Mouse (Mus musculus): Measurements from ENCODE around the gene Il1rn.

Gene Il1rn

DNA sequence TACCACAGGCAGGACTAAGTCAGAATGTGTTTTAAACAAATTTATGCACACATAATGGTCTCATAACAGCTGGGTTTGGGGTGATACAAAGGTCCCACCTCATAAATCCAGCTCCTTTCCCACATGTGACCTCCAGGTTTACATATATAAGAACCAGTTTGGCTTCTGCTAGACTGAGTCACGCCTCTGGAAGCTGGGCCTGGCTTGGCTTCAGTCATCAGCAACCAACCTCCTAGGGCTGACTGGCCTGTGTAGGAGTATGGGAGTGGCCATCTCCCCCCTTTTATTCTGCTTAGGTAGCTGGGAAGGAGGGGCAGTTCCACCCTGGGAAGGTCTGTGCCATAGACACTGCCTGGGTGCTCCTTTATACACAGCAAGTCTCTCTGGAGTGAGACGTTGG is at the start of gene Il1rn:
Il1rn (plus strand) TSS at position 309 of the 400 bp plus-strand sequence.
- peak in 1 of 2 experiments; percentile 45 for DNase-seq (ENCODE audit: low spot score in 2 of 2)

DNA sequence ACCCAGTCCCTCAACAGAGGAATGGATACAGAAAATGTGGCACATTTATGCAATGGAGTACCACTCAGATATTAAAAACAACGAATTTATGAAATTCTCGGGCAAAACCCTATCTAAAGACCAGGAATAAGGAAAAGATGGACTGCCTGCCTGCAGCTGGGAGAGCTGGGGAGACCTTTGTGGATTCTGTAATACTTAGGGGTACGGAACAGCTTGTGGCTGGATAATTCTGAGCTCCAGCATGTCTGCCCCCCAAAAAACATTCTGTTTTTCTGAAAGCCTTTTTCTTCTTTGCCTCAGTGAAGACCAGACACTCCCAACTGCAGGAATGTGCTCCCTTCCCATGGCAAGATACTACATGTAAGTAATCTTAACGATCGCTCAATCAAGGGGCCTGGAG is 45.8 kb upstream of the Il1rn start, which contains the start of gene Il1f10:
Il1f10 (plus strand) TSS at position 301 of the 400 bp plus-strand sequence.
- DNase-seq (ENCODE audit: low spot score in 2 of 2), result no peak

DNA sequence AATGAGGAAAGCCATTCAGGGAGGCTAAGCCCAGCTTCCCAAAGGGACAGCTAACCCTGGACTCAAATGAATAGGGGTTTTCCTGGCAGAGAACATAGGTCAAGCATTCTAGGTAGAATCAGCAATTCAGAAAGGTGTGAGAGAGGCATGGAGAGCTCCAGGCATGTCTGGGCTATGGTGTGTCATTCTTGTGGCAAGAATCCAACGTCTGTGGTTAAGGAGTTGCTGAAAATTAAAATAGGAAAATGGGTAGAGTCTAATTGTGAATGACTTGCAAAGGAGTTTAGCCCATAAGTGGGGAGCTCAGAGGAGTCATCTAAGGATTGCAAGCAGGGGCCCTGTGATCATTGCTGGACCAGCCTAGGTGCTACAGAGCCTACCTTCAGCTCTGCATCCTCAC is 42.0 kb upstream of the Il1rn start:
- no peak for DNase-seq (ENCODE audit: low spot score in 2 of 2)

GRCm38 (mm10) chr2:24296837-24297236 is 39.8 kb upstream of the Il1rn start:
- DNase-seq (ENCODE audit: low spot score in 2 of 2), result peak in 1 of 2 experiments; percentile 21

DNA sequence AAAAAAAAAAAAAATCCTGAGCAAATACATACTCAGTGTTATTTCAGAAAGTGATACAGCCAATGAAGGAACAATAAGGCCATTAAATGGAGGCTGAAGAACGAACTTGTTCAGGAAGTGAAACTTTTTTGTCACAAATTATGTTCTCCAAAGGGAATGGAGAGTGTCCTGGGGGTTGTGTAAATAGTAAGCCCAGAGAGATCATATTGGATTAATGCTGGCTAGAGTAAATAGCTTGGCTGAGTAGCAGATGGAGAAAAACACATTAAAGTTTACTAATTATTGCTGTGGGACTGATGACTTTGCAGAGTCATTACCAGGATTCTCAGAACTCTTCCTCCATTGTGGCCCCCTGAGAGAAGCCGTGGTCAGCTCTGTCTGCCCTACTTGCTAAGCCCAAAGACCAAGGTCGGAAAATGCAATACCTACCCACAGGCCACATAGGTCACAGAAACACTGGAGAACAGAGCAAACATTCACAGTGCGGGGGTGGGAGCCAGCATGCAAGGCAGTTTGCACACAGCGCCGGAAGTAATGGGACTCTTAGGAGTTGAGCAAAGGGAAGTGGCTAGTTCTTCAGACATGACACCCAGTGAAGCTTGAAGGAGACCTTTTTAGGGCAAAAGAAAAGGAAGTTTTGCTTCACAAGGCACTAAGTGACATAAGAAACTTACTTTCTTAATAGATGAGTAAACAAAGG is 25.2 kb upstream of the Il1rn start:
- no peak for DNase-seq (ENCODE audit: low spot score in 2 of 2)

DNA sequence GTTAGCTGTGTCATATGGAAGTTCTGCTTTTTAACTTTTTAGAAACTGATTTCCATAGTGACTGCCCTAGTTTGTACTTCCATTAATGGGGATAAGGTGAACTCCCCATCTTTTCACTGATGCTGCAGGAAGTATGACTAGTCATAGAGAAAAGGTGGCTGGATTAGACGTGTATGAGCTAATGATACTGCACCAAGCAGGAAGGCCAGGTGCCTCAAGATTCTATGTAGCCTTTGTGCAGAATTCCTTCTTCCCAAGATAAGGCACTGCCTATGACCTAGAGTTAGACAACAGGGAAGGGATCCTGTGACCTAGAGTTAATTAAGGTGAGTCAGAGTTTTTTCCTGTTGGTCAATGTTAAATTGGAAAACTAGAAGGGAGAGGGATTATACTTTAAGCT is 19.7 kb upstream of the Il1rn start:
- no peak for DNase-seq (ENCODE audit: low spot score in 2 of 2)

DNA sequence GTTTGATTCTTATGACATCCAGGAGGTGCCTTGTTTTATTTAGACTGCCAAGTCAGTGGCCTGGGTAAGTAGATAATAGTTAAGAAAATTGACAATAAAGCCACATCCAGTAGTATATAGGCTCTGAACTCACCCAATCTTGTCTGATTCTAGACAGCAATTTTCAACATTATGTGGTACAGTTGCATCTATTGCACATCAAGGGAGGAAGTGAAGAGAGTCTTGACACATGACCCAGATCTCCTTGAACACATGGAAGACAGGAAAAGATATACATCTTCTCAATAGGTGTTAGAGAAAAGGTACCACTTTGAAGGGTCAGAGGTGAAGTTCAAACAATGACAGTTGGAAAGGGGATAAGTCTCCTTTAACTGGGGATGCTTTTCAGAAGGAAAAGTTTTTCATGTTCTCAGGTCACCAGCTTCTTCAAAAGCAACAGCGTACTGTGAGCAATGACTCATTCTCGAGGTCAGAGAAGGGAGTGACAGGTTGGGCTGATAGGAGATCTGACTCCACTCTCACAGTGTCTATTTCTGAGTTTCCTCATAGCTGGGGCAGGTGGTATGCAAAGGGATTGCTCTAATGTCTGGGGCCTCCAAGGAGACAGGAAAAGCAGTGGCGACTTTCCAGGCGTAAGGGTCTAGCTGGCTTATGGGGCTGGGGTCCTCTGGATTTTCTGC is 18.6 kb upstream of the Il1rn start:
- peak in 1 of 2 experiments; percentile 27 for DNase-seq (ENCODE audit: low spot score in 2 of 2)

- DNase-seq (ENCODE audit: low spot score in 2 of 2), result no peak
These were observed 1.3 kb upstream of the Il1rn start for GRCm38 (mm10) chr2:24335333-24335732.

DNA sequence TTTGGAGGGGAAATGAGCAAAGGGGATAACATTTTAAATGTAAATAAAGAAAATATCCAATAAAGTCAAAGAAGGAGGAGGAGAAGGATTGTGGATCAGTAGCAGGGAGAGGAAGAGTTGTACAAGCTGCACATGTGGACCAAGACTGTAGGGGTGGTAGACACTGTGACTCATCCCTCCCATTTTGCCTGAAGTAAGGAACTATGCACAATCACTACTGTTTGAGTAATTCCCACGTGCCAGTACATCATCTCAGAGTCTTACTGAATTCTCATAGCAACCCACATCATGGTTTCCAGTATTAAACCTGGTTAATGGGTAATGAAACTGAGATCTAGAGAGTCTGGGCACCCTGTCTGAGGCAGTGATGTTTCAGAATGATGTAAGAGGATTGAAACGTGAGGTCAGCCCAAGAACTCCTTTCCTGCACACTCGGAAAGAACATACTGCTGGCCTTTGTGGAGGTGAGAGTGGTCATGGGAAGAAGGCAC is 4.8 kb downstream of the Il1rn start:
- DNase-seq (ENCODE audit: low spot score in 2 of 2), result no peak

- no peak for DNase-seq (ENCODE audit: low spot score in 2 of 2)
These were observed 8.0 kb downstream of the Il1rn start for GRCm38 (mm10) chr2:24344619-24345018.

DNA sequence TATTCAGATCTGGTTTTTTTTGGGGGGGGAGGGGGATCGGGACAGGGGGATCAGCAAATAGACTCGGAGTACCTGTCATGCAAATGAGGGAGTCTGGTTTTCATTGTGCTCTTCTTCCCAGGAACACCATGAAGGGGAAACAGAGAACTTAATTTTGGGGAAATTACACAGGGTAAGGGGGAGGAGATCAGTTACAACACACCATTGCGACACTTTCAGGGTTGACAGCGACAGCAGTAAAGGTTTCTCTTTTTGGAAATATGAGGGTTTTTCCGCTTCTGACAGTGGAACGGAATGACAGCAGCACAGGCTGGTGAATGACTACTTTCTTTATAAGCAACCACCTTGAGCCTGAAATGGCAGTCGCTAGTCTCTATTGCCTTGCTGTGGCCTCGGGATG is 8.4 kb downstream of the Il1rn start:
- DNase-seq (ENCODE audit: low spot score in 2 of 2), result no peak

- DNase-seq (ENCODE audit: low spot score in 2 of 2), result no peak
These were observed 11.3 kb downstream of the Il1rn start for GRCm38 (mm10) chr2:24347926-24348325.

GRCm38 (mm10) chr2:24351159-24351558 is 14.5 kb downstream of the Il1rn start:
- no peak for DNase-seq (ENCODE audit: low spot score in 2 of 2)

DNA sequence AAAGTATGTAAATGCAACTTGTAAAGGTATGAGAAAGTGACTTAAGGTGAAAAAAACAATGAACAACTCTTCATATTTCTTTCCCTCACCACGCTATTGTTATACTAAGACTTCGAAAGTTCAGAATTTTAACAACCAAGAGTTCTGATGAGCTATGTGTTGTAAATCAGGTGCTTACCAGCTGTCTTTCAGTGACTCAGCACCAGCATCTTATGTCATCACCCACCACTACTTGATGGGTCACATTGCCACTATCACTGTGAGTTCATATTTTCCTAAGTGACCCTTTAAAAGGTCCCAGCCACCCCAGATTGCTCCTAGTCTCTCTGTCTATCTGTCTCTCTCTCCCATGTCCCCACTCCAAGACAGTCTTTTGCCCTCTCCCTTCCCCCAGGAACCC is 16.4 kb downstream of the Il1rn start:
- DNase-seq (ENCODE audit: low spot score in 2 of 2), result no peak

DNA sequence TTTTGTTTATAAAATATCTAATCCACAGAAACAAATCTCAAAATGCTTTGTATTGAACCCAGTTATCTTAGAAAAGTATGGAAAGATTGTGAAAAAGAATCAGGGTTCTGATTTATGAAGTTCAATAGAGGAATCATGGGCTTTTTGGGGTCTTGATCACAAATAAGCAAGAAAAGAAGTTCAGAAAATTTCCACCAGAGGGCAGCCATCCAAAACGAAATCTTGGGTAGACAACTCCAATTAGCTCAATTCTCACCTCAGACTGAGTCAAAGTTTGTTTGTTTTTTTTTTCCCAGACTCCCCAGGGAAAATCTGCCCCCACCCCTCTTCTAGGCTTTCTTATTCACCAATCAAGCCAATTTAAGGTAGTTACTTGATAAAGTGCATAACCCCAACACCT is 21.0 kb downstream of the Il1rn start:
- no peak for DNase-seq (ENCODE audit: low spot score in 2 of 2)

DNA sequence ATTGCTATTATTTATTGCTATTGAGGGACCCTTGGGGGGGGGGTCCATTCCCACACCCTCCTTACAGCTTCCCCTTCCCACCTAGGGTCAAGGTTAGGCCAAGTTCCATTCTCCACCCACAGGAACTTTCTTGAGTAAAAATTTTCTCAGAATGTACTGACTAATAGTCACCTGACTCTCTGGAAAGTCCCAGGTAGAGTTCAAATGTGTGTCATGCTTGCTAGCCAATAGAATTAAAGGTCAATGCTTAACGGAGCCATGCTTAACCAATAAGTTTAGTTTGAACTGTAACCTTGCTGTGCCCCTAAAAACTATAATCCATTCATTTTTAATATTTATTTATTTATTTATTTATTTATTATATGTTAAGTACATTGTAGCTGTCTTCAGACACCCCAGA is 22.7 kb downstream of the Il1rn start:
- DNase-seq (ENCODE audit: low spot score in 2 of 2), result no peak

GRCm38 (mm10) chr2:24363818-24364217 is 27.2 kb downstream of the Il1rn start:
- DNase-seq (ENCODE audit: low spot score in 2 of 2), result no peak

GRCm38 (mm10) chr2:24366214-24366975 is 29.7 kb downstream of the Il1rn start:
- no peak for DNase-seq (ENCODE audit: low spot score in 2 of 2)

GRCm38 (mm10) chr2:24367030-24367894 is 30.6 kb downstream of the Il1rn start, which contains the start of gene Psd4:
Gene Psd4 (plus strand): TSS chr2:24367580.
- DNase-seq (ENCODE audit: low spot score in 2 of 2), result peak; percentile 65 to 82

DNA sequence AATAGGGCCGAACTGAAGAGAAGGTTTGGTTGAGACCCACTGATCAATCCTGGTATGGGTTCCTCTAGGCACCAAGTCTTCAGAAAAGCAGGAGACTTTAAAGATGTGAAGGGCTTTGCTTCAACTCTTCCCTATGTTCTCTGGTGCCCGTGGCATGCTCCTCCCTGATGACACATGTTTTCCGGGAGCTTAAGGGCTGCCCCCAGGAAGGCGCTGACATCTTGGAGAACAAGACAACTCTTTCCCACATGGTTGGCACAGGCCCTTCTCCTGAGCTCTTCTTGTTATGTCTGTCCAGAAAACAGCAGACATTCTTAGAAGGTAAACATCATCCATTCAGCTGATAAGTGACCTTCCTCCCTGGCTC is 31.2 kb downstream of the Il1rn start:
- no peak for DNase-seq (ENCODE audit: low spot score in 2 of 2)

DNA sequence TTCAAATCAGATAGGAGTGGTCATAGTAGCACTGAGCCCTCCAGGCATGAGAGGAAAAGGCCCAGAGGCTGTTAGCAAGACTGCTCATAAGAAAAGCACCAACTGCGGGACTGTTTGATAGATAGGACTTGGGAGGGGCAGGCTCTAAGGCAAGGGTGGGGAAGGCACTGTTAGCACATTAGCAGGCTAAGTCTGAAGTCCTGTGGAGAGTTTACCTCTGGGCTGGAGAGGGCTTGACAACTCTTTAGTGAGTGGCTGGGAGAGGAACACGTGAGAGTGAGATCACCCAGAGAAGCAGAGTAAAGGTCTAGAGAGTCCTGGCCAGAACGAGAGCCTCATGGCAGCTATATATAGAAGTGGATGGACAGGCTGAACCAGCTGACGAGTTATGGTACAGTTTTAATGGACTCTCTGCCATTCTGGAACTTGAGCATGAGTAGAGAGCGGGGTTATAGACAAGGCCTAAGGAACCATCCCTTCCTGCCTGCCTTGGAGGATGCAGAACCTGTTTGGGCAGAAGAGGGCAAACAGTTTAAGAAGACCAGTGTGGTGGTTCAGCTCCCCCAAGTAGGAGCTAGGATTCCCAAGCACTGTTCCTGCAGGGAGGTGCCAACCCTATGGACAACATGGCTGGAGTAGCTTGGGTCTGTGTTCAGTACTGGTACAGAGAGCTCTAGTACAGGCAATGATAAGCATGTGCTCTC is 42.2 kb downstream of the Il1rn start:
- peak in 1 of 2 experiments; percentile 56 for DNase-seq (ENCODE audit: low spot score in 2 of 2)
